Mouse (Mus musculus) embryonic facial prominence, embryonic 15.5 days (tissue): ENCODE data around the gene Podxl. TPM values are rescaled to one million over a fixed set of nuclear protein-coding genes. Genes with fewer than 3 reads are reported as not detected.

Experiments used
- ATAC-seq: fragments of 200-750 bp; cut with Nextera tagmentation; 2 replicates; pipeline ENCODE4 v1.8.0; 2017; ENCODE audit warnings: low read depth, moderate TSS enrichment; ENCODE audit not compliant: insufficient number of reproducible peaks, low FRiP score, low TSS enrichment
- H3K27ac ChIP-seq: fragments of 300-500 bp; sonication (generic); replicated peaks from 2 replicates; pipeline ENCODE4 v1.5.1; 2015; ENCODE audit warnings: mild to moderate bottlenecking, inconsistent platforms
- H3K27me3 ChIP-seq: fragments of 300-500 bp; sonication (generic); 2 replicates; pipeline ENCODE4 v1.6.1; 2015; ENCODE audit warnings: inconsistent platforms
- H3K36me3 ChIP-seq: fragments of 300-500 bp; sonication (generic); 2 replicates; pipeline ENCODE4 v1.6.1; 2015; ENCODE audit warnings: mild to moderate bottlenecking, inconsistent platforms
- H3K4me1 ChIP-seq: fragments of 300-500 bp; sonication (generic); 2 replicates; pipeline ENCODE4 v1.6.1; 2015; ENCODE audit warnings: inconsistent platforms
- H3K4me2 ChIP-seq: fragments of 300-500 bp; sonication (generic); replicated peaks from 2 replicates; pipeline ENCODE4 v1.6.1; 2015; ENCODE audit warnings: mild to moderate bottlenecking, inconsistent platforms
- H3K4me3 ChIP-seq: fragments of 300-500 bp; sonication (generic); replicated peaks from 2 replicates; pipeline ENCODE4 v1.5.1; 2015; ENCODE audit warnings: mild to moderate bottlenecking, inconsistent platforms
- H3K9ac ChIP-seq: fragments of 300-500 bp; sonication (generic); 2 replicates; pipeline ENCODE4 v1.6.1; 2015; ENCODE audit warnings: inconsistent platforms
- H3K9me3 ChIP-seq: fragments of 300-500 bp; sonication (generic); replicated peaks from 2 replicates; pipeline ENCODE4 v1.6.1; 2016; ENCODE audit warnings: inconsistent platforms
- WGBS: fragments of 180-500 bp; shearing (Covaris S2); methylation state at CpG from one replicate; pipeline ENCODE4 v1.1.7; 2015; 5-methylcytosine and 5-hydroxymethylcytosine counted together
- polyA plus RNA-seq: library from polyadenylated mRNA; unstranded; fragments of >200 nt; fragmentation: Nextera tagmentation; extraction: Ambion mirVana; gene quantifications from 2 replicates; pipeline ENCODE4 v1.2.1, GENCODE M21; 2015

The Podxl gene
- polyA plus RNA-seq, 1 experiment from 2014 or later = 8.5 TPM

DNA sequence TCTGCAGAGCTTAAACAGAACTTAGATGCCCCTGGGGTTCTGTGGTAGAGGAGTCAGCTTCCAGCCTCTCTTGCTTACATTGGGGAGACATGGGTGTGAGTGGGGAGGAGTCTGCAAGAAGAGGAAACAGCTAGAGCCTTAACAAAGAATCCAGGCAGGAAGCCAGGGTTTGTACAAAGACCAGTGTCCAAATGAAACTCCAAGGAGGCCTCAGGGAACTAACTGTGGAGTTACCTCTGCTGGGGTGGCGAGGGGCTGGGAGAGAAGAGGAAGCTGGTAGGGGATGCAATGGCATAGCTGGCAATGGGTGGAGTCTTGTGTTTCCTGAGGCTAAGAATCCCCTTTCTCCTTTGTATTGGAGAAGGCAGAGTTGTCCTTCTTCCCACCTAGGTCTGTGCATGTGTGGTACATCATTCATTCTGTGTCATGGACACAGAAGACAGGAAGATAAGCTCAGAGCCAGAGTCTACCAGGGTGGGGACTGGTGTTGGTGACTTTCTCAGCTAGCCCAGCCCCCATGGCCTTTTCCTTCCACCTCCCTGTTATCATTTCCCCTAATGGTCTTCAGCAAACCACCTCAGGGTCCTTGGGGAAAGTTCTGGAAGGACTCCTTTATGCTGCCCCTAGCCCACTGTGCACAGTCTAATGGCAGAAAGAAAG is 28.9 kb upstream of the Podxl start:
- Histone ChIP-seq H3K36me3 (no peaks in the 10 kb centered on the region), H3K9ac (no peak overlapping the region), H3K4me3 (no peak overlapping the region), H3K27ac (0 out of 2 replicates have a peak overlapping the region, but pooled peaks have one; percentile 29), H3K9me3 (no peaks in the 10 kb centered on the region), H3K4me1 (peaks cover 11% of the 10 kb centered on the region), H3K4me2 (no peak overlapping the region), H3K27me3 (no peaks in the 10 kb centered on the region)
- 25% methylated on average over 1 of the region's 1 CpGs for WGBS
- ATAC-seq = no peak

DNA sequence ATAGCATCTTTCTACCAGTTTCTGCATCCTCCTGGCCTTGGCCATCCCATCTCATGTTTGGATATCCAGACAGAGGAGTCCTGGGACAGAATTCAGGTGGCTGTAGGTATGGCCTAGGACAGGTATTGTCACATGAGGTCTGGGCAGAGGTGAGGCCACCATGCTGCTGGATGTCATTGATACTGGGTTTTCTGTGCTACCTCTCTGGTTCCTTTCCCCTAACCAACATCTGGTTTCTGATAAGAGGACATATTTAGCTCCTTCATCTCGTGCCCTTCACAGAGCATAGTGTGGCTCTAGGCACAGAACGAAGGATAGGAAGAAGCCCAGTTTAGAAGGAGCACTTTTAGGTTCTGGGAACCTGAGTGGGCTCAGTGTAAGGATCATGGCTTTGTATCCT is 28.3 kb upstream of the Podxl start:
- no peak overlapping the region for H3K4me2 ChIP-seq
- no peak overlapping the region for H3K4me3 ChIP-seq
- H3K9ac ChIP-seq = no peak overlapping the region
- H3K4me1 ChIP-seq = peaks cover 10% of the 10 kb centered on the region
- ATAC-seq = no peak
- 62% methylated on average over 2 of the region's 2 CpGs for WGBS
- H3K36me3 ChIP-seq = no peaks in the 10 kb centered on the region
- H3K9me3 ChIP-seq = no peaks in the 10 kb centered on the region
- H3K27ac ChIP-seq = no peak overlapping the region
- no peaks in the 10 kb centered on the region for H3K27me3 ChIP-seq

- 78% methylated on average over 3 of the region's 3 CpGs for WGBS
- no peak for ATAC-seq
Measured at GRCm38 (mm10) chr6:31591676-31592075, 27.9 kb upstream of the Podxl start.

DNA sequence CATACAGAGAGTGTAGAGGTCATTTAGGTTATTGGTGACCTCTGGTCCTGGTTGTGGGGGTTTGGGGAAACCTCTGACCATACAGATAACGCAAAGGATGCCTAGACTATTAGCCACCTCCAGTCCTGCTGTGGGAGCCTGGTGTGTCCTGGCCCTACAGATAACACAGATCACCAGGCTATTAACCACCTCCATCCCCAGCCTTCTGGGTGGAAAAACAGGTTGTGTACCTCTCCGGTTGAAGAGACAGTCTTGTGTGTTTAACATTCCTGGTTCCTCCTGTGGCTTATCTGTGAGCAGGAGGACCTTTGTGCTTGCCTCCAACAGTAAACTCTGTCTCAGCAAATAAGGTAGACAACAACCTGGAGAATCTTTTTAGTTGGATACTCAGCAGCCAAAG is 27.0 kb upstream of the Podxl start:
- Histone ChIP-seq H3K4me3 (no peak overlapping the region), H3K36me3 (no peaks in the 10 kb centered on the region), H3K27ac (no peak overlapping the region), H3K9me3 (no peaks in the 10 kb centered on the region), H3K4me2 (no peak overlapping the region), H3K9ac (no peak overlapping the region), H3K4me1 (no peaks in the 10 kb centered on the region), H3K27me3 (no peaks in the 10 kb centered on the region)
- no peak for ATAC-seq
- WGBS = 78% methylated on average over 2 of the region's 2 CpGs

More at GRCm38 (mm10) chr6:31591676-31592075, 27.9 kb upstream of the Podxl start:
- Histone ChIP-seq H3K4me3 (no peak overlapping the region), H3K27ac (no peak overlapping the region), H3K4me1 (peaks cover 5% of the 10 kb centered on the region), H3K9ac (no peak overlapping the region), H3K4me2 (no peak overlapping the region), H3K36me3 (no peaks in the 10 kb centered on the region), H3K27me3 (no peaks in the 10 kb centered on the region), H3K9me3 (no peaks in the 10 kb centered on the region)

DNA sequence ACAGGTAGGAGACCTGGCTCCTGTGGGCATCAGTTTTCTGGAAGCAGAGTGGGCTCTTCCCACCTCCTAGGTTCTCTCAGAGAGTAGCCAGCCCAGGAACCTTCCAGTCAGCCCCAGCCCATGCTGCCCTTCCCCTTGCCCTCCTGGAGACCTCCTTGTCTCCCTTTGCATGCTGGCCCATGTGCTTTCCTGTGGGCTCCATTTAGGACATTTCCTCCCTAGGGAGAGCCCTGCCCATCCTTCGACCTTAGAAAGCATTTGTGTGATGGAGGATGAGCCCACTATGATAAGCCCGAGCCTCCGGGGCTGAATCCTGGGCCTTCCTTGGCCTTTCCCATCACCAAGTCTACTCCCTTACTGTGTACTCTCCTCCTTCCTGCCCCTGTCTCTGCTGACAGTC is 25.5 kb upstream of the Podxl start:
- H3K36me3 ChIP-seq = no peaks in the 10 kb centered on the region
- no peak overlapping the region for H3K4me2 ChIP-seq
- H3K27ac ChIP-seq = no peak overlapping the region
- H3K4me3 ChIP-seq = no peak overlapping the region
- H3K27me3 ChIP-seq = no peaks in the 10 kb centered on the region
- no peak overlapping the region for H3K9ac ChIP-seq
- peaks cover 4% of the 10 kb centered on the region; the same call in 1 of the 2 replicates for H3K4me1 ChIP-seq
- ATAC-seq = no peak
- H3K9me3 ChIP-seq = no peaks in the 10 kb centered on the region
- 82% methylated on average over 3 of the region's 3 CpGs for WGBS

DNA sequence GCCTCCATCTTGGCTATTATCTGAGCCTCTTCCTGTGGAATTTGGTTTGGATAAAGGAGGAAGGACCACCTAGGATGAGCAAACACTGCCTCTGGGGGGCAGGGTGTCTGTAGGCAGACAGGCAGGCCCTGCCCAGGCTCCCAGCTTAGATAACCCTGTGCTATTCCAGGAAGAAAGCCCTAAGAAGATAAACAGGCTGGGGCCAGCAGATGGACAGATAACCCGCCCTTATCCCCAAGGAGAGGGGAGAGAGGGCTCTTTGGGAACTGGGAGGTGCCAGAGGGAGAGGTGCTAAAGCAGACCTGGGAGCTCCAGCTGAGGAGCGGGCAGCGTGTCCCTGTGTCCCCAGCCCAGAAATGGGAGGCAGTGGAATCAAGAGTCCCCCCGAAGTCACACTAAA is 23.9 kb upstream of the Podxl start:
- Histone ChIP-seq H3K27ac (no peak overlapping the region), H3K27me3 (no peaks in the 10 kb centered on the region), H3K36me3 (no peaks in the 10 kb centered on the region), H3K4me3 (no peak overlapping the region), H3K9me3 (no peaks in the 10 kb centered on the region), H3K4me1 (peaks cover 4% of the 10 kb centered on the region; the same call in 1 of the 2 replicates), H3K4me2 (no peak overlapping the region), H3K9ac (no peak overlapping the region)
- no peak for ATAC-seq
- WGBS = 51% methylated on average over 4 of the region's 4 CpGs

- Histone ChIP-seq H3K9ac (no peak overlapping the region), H3K36me3 (no peaks in the 10 kb centered on the region), H3K4me1 (peaks cover 4% of the 10 kb centered on the region; the same call in 1 of the 2 replicates), H3K4me2 (no peak overlapping the region), H3K4me3 (no peak overlapping the region), H3K27me3 (no peaks in the 10 kb centered on the region), H3K9me3 (no peaks in the 10 kb centered on the region), H3K27ac (no peak overlapping the region)
- WGBS = 83% methylated on average over 2 of the region's 2 CpGs
- no peak for ATAC-seq
Measured at GRCm38 (mm10) chr6:31586127-31586526, 22.3 kb upstream of the Podxl start.

DNA sequence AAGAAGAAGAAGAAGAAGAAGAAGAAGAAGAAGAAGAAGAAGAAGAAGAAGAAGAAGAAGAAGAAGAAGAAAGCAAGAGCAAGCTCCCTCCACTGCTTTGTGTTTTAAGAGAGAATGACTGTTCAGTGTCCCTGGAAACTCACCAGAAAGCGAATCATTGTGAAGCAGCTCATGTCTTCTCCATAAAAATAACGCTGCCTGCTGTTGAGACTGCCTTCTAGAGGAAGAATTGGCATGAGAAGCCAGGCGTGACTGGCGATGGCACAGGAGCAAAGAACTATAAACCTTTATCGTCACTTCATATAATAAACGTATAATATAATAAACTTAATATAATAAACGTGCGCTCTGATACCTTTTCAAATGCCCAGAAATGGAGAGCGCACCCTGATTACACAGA is 12.4 kb upstream of the Podxl start:
- H3K9me3 ChIP-seq = no peaks in the 10 kb centered on the region
- H3K9ac ChIP-seq = no peak overlapping the region
- no peak overlapping the region for H3K27ac ChIP-seq
- WGBS = 84% methylated on average over 9 of the region's 9 CpGs
- ATAC-seq = no peak
- H3K4me3 ChIP-seq = no peak overlapping the region
- no peak overlapping the region for H3K4me2 ChIP-seq
- no peaks in the 10 kb centered on the region for H3K36me3 ChIP-seq
- no peaks in the 10 kb centered on the region for H3K4me1 ChIP-seq
- H3K27me3 ChIP-seq = no peaks in the 10 kb centered on the region

- H3K27me3 ChIP-seq = no peaks in the 10 kb centered on the region
- H3K9me3 ChIP-seq = no peaks in the 10 kb centered on the region
- no peak overlapping the region for H3K27ac ChIP-seq
- 63% methylated on average over 4 of the region's 4 CpGs for WGBS
- H3K4me3 ChIP-seq = no peak overlapping the region
- ATAC-seq = no peak
- H3K4me2 ChIP-seq = no peak overlapping the region
- H3K36me3 ChIP-seq = no peaks in the 10 kb centered on the region
- H3K9ac ChIP-seq = no peak overlapping the region
- H3K4me1 ChIP-seq = no peaks in the 10 kb centered on the region
Measured at GRCm38 (mm10) chr6:31575063-31575462, 11.3 kb upstream of the Podxl start.

GRCm38 (mm10) chr6:31571459-31571858 is 7.7 kb upstream of the Podxl start:
- Histone ChIP-seq H3K27me3 (peaks cover 13% of the 10 kb centered on the region), H3K27ac (no peak overlapping the region), H3K4me3 (no peak overlapping the region), H3K4me2 (no peak overlapping the region), H3K36me3 (no peaks in the 10 kb centered on the region), H3K9me3 (no peaks in the 10 kb centered on the region), H3K4me1 (no peaks in the 10 kb centered on the region), H3K9ac (no peak overlapping the region)
- WGBS = 54% methylated on average over 3 of the region's 3 CpGs
- no peak for ATAC-seq

DNA sequence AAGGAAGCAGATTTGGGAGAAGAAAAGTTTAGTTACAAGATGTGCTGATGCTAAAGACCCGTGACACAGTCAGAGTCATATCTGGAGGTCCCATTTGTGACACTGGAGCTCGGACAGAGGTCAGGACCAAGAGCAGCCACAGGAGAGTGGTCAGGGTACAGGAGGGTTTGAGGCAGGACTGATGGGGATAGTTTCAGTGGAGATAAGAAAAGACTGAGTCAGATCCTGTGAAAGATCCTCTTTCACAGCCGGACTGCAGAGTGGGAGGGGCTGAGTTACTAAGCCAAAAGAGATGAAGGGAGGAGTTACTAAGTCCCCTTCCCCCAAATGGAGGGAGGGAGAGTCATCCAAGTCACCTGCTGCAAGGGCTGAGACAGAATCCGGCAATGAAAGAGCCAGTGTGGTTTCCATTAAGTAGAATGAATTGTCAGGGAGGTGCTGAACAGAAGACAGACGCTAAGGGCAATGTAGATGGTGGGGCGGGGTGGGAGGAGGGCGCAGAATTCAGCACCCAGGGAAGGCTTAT is 4.4 kb upstream of the Podxl start:
- no peak overlapping the region for H3K4me2 ChIP-seq
- peaks cover 40% of the 10 kb centered on the region for H3K27me3 ChIP-seq
- peaks cover 19% of the 10 kb centered on the region for H3K4me1 ChIP-seq
- ATAC-seq = no peak
- no peak overlapping the region for H3K27ac ChIP-seq
- 20% methylated on average over 7 of the region's 7 CpGs for WGBS
- no peaks in the 10 kb centered on the region for H3K36me3 ChIP-seq
- no peak overlapping the region for H3K4me3 ChIP-seq
- H3K9me3 ChIP-seq = no peaks in the 10 kb centered on the region
- H3K9ac ChIP-seq = no peak overlapping the region

- no peak for ATAC-seq
- Histone ChIP-seq H3K27ac (no peak overlapping the region), H3K4me1 (peaks cover 26% of the 10 kb centered on the region), H3K36me3 (no peaks in the 10 kb centered on the region), H3K9ac (no peak overlapping the region), H3K9me3 (no peaks in the 10 kb centered on the region), H3K4me2 (no peak overlapping the region), H3K27me3 (peaks cover 50% of the 10 kb centered on the region), H3K4me3 (no peak overlapping the region)
- 18% methylated on average over 7 of the region's 7 CpGs for WGBS
Measured at GRCm38 (mm10) chr6:31567200-31567599, 3.4 kb upstream of the Podxl start.
